Mouse (Mus musculus) liver, postnatal 0 days (tissue): Measurements from ENCODE around the gene Slc39a11. TPM values are rescaled to one million over a fixed set of nuclear protein-coding genes. Genes with fewer than 3 reads are reported as not detected.

Source experiments
- ATAC-seq: fragments of 200-750 bp; cut with Nextera tagmentation; 2 replicates; pipeline ENCODE4 v1.8.0; 2017; ENCODE audit warnings: mild to moderate bottlenecking, moderate library complexity
- DNase-seq: peaks from one replicate; pipeline ENCODE4 v3.0.0-alpha.2; 2016
- H3K27ac ChIP-seq: fragments of 300-500 bp; sonication (generic); 2 replicates; pipeline ENCODE4 v1.5.1; 2014; ENCODE audit warnings: antibody characterized with exemption, moderate library complexity, mild to moderate bottlenecking, low read depth
- H3K27me3 ChIP-seq: fragments of 300-500 bp; sonication (generic); 2 replicates; pipeline ENCODE4 v1.6.1; 2014; ENCODE audit warnings: low read length, control low read depth, mixed read lengths; ENCODE audit not compliant: insufficient read depth
- H3K36me3 ChIP-seq: fragments of 300-500 bp; sonication (generic); replicated peaks from 2 replicates; pipeline ENCODE4 v1.6.1; 2014; ENCODE audit warnings: mild to moderate bottlenecking, control low read depth, low read length, moderate library complexity, mixed read lengths; ENCODE audit not compliant: insufficient read depth
- H3K4me1 ChIP-seq: fragments of 300-500 bp; sonication (generic); 2 replicates; pipeline ENCODE4 v1.6.1; 2014; ENCODE audit warnings: antibody characterized with exemption, mild to moderate bottlenecking, control low read depth; ENCODE audit not compliant: insufficient read depth
- H3K4me2 ChIP-seq: fragments of 300-500 bp; sonication (generic); 2 replicates; pipeline ENCODE4 v1.6.1; 2014; ENCODE audit warnings: low read depth, mild to moderate bottlenecking, low read length, moderate library complexity, mixed read lengths
- H3K4me3 ChIP-seq: fragments of 300-500 bp; sonication (generic); 2 replicates; pipeline ENCODE4 v1.5.1; 2014; ENCODE audit warnings: low read depth, low read length
- H3K9ac ChIP-seq: fragments of 300-500 bp; sonication (generic); replicated peaks from 2 replicates; pipeline ENCODE4 v1.6.1; 2014; ENCODE audit warnings: mild to moderate bottlenecking, moderate library complexity
- H3K9me3 ChIP-seq: fragments of 300-500 bp; sonication (generic); 2 replicates; pipeline ENCODE4 v1.6.1; 2016; ENCODE audit warnings: mild to moderate bottlenecking, control low read depth, low read length, mixed read lengths
- CTCF ChIP-seq: sonication (generic); IDR thresholded peaks from 2 replicates; pipeline ENCODE4 v1.5.1; 2016; ENCODE audit warnings: antibody characterized with exemption, low read depth
- EP300 ChIP-seq: IDR thresholded peaks from 2 replicates; pipeline ENCODE4 v1.6.1; 2016; ENCODE audit warnings: antibody characterized with exemption, low read depth, mild to moderate bottlenecking
- WGBS: fragments of 180-500 bp; shearing (Covaris S2); extraction: QIAGEN DNeasy Blood & Tissue Kit; methylation state at CpG from one replicate; pipeline ENCODE4 v1.1.7; 2014; ENCODE audit not compliant: insufficient replicate concordance; 5-methylcytosine and 5-hydroxymethylcytosine counted together
- polyA plus RNA-seq: library from polyadenylated mRNA; unstranded; fragments of >200 nt; fragmentation: Nextera tagmentation; extraction: Ambion mirVana; gene quantifications from 2 replicates; pipeline ENCODE4 v1.2.1, GENCODE M21; 2015

The Slc39a11 gene
- polyA plus RNA-seq, result 10.2 and 10.9 TPM in 2 replicates

- TF ChIP-seq CTCF, result peak; percentile 27
- no peak for TF ChIP-seq EP300
- Histone ChIP-seq H3K4me2 (peak within 1 kb of the TSS; percentile 76), H3K27ac (peak within 1 kb of the TSS; percentile 83), H3K9me3 (no peaks in the 10 kb centered on the region), H3K9ac (peak within 1 kb of the TSS; percentile 96), H3K27me3 (no peaks in the 10 kb centered on the region), H3K4me3 (peak within 1 kb of the TSS; percentile 83), H3K36me3 (peaks cover 26% of the 10 kb centered on the region), H3K4me1 (peaks cover 18% of the 10 kb centered on the region)
- DNase-seq, result peak; percentile 88
- ATAC-seq, result peak; percentile 84
- WGBS, result 1% methylated on average over 79 of the region's 91 CpGs
These were observed at the start of gene Slc39a11 for GRCm38 (mm10) chr11:113649353-113650210. TSS of gene Slc39a11 (minus strand) at chr11:113650079.

DNA sequence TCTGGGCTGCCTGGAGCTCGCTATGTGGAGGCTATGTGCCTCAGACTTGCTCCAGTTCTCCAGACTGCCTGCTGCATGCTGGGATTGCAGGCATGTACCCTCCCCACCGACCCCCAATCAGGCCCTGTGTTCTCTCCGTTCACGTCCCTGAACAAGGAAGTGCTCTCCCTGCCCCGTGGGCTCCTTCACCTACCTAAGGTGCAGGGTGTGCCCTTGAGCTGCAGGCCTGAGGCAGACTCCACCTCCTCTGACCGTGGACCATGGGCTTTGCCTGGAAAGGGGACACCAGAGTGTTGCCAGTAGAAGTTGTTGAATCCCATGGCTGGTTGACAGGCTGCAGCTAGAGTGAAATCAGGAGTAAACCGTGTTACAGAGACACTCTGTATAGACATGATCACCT lies 49.8 kb upstream of the Slc39a11 start:
- peaks cover 9% of the 10 kb centered on the region for H3K36me3 ChIP-seq
- H3K4me2 ChIP-seq, result no peak overlapping the region
- H3K4me3 ChIP-seq, result no peak overlapping the region
- DNase-seq, result no peak
- H3K27me3 ChIP-seq, result 0 out of 2 replicates have a peak, but pooled peaks cover 3% of the 10 kb centered on the region
- no peak for ATAC-seq
- H3K27ac ChIP-seq, result no peak overlapping the region
- TF ChIP-seq CTCF (no peak), EP300 (no peak)
- H3K9me3 ChIP-seq, result 0 out of 2 replicates have a peak, but pooled peaks cover 4% of the 10 kb centered on the region
- 73% methylated on average over 7 of the region's 7 CpGs for WGBS
- no peak overlapping the region for H3K9ac ChIP-seq
- peaks cover 2% of the 10 kb centered on the region; the same call in 1 of the 2 replicates for H3K4me1 ChIP-seq

DNA sequence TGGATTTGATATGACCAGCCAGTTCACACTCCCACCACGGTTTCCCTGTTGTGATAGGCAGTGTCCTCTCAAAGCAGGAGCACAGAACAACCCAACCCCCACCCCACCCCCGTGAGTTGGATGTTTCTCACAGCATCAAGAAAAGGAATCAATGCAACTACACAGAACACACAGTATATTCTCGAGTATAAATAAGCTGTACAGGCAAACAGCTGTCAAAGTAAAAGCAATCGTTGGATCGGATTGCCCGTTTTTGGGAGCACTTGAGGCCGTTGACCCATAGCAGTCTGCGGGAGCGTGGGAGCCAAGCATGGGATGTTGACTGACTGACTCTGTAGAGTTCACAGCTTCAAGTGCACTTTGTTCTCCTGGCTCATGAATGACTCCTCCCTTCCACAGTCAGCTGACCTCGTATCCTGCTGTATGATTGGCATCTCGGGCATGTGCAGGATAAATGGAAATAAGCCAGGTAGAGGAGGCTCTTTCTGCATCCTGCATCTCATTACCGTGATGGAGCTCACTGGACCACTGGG lies 48.2 kb upstream of the Slc39a11 start:
- Histone ChIP-seq H3K4me1 (peaks cover 2% of the 10 kb centered on the region; the same call in 1 of the 2 replicates), H3K27me3 (0 out of 2 replicates have a peak, but pooled peaks cover 3% of the 10 kb centered on the region), H3K36me3 (peaks cover 17% of the 10 kb centered on the region), H3K4me3 (no peak overlapping the region), H3K27ac (peak overlapping the region; percentile 23; the same call in 1 of the 2 replicates), H3K4me2 (no peak overlapping the region), H3K9ac (no peak overlapping the region), H3K9me3 (0 out of 2 replicates have a peak, but pooled peaks cover 4% of the 10 kb centered on the region)
- 62% methylated on average over 12 of the region's 12 CpGs for WGBS
- no peak for TF ChIP-seq CTCF
- peak; percentile 55 for TF ChIP-seq EP300
- peak; percentile 98 for ATAC-seq
- DNase-seq, result peak; percentile 68

GRCm38 (mm10) chr11:113697571-113697970 lies 47.7 kb upstream of the Slc39a11 start:
- Histone ChIP-seq H3K9me3 (0 out of 2 replicates have a peak, but pooled peaks cover 4% of the 10 kb centered on the region), H3K27ac (peak overlapping the region; percentile 23; the same call in 1 of the 2 replicates), H3K36me3 (peaks cover 17% of the 10 kb centered on the region), H3K9ac (no peak overlapping the region), H3K4me1 (peaks cover 2% of the 10 kb centered on the region; the same call in 1 of the 2 replicates), H3K4me2 (no peak overlapping the region), H3K27me3 (0 out of 2 replicates have a peak, but pooled peaks cover 2% of the 10 kb centered on the region), H3K4me3 (no peak overlapping the region)
- DNase-seq, result no peak
- ATAC-seq, result 0 out of 2 replicates have a peak, but pooled peaks have one; percentile 8
- WGBS, result 75% methylated on average over 5 of the region's 5 CpGs
- no peak for TF ChIP-seq CTCF
- TF ChIP-seq EP300, result no peak

DNA sequence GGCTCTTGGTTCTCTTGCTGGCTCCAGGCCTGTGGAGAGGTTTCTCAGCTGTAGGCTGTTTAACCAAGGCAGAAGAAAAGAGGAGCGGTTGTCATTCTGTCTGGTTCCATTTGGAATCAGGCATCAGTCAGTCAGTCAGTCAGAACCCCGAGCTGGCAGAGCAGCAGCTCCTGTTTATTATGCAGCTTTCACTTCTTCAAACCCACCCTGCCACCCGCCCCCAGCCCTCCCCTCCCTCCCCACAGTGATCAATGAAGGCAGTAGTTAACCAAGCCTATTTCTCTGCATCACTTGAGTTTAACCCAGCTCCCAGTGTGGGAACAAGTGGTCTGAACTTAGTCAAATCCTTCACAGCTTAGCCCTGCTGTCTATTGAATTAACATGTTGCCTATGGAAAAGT lies 42.0 kb upstream of the Slc39a11 start:
- H3K36me3 ChIP-seq, result peaks cover 33% of the 10 kb centered on the region

DNA sequence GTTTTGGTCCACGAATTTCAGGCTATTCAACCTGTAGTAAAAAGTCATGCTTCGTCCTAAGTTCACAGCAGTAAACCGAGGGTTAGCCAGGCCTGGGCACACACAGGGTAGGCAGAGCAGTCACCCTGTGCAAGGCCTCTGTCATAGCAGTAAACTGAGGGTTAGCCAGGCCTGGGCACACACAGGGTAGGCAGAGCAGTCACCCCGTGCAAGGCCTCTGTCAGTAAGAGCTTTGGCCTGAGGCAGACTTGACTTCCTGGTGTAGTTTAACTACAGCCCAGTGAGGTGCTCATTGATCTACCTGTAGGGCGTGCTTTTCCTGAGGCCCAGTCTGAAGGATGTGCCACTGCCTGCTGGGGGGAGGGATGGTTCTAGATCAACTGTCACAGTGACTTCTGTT lies 41.4 kb upstream of the Slc39a11 start:
- H3K27ac ChIP-seq, result no peak overlapping the region
- 81% methylated on average over 5 of the region's 5 CpGs for WGBS
- peaks cover 33% of the 10 kb centered on the region for H3K36me3 ChIP-seq

More for the DNA sequence above, 42.0 kb upstream of the Slc39a11 start:
- no peaks in the 10 kb centered on the region; the same call in 1 of the 2 replicates for H3K4me1 ChIP-seq
- 0 out of 2 replicates have a peak, but pooled peaks cover 3% of the 10 kb centered on the region for H3K9me3 ChIP-seq
- H3K4me2 ChIP-seq, result no peak overlapping the region
- no peak for ATAC-seq
- no peak overlapping the region for H3K27ac ChIP-seq
- no peaks in the 10 kb centered on the region for H3K27me3 ChIP-seq
- no peak overlapping the region for H3K4me3 ChIP-seq
- H3K9ac ChIP-seq, result no peak overlapping the region
- DNase-seq, result no peak
- 66% methylated on average over 3 of the region's 3 CpGs for WGBS
- no peak for TF ChIP-seq CTCF
- no peak for TF ChIP-seq EP300

More for the DNA sequence above, 41.4 kb upstream of the Slc39a11 start:
- Histone ChIP-seq H3K4me1 (no peaks in the 10 kb centered on the region; the same call in 1 of the 2 replicates), H3K4me2 (no peak overlapping the region), H3K9ac (no peak overlapping the region), H3K4me3 (no peak overlapping the region), H3K9me3 (no peaks in the 10 kb centered on the region), H3K27me3 (no peaks in the 10 kb centered on the region)
- TF ChIP-seq CTCF (no peak), EP300 (no peak)
- no peak for ATAC-seq
- no peak for DNase-seq
